Mouse (Mus musculus): ENCODE data around the gene Astn2.

DNA sequence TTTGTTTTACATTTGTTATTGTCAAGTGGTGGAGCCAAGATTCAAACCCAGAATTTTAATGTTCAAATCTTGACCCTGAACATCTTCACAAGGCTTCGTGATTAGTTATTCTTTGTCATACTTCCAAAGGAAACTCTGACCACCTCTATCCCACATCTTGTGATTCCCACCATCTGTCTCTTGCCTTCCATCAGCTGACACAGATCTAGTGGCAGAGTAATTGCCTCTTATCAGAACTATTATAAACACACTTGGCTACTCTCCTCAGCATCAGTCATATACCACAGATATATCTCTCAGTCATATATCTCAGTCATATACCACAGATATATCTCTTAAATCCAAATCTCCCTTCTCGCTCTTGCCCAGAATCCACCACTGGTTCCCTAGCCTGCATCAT is 983.1 kb downstream of the Astn2 start:
- TF ChIP-seq MYOD1 (IDR thresholded peaks at IDR 0.05; ENCODE audit: control insufficient read depth in 1 of 3, insufficient read length in 2 of 3, low read depth in 2 of 3) (no peak), TCF12 (IDR thresholded peaks at IDR 0.05; ENCODE audit: insufficient read depth, poor library complexity, severe bottlenecking) (no peak), POLR2A (IDR thresholded peaks at IDR 0.05; ENCODE audit: insufficient read length, low read depth) (no peak), MAX (IDR thresholded peaks at IDR 0.05; ENCODE audit: low read depth) (no peak), USF1 (IDR thresholded peaks at IDR 0.05; ENCODE audit: low read depth) (no peak), POLR2AphosphoS2 (IDR thresholded peaks at IDR 0.05; ENCODE audit: insufficient read length, low read depth) (no peak), MYOG (IDR thresholded peaks at IDR 0.05; ENCODE audit: control insufficient read depth in 1 of 3, insufficient read depth in 1 of 3, insufficient read length in 2 of 3, low read depth in 2 of 3) (no peak), SRF (IDR thresholded peaks at IDR 0.05; ENCODE audit: control insufficient read depth, insufficient read length, low read depth) (no peak), CEBPB (IDR thresholded peaks at IDR 0.05; ENCODE audit: insufficient read depth, poor library complexity, severe bottlenecking) (no peak), E2F4 (IDR thresholded peaks at IDR 0.05; ENCODE audit: insufficient read depth) (no peak), REST (IDR thresholded peaks at IDR 0.05; ENCODE audit: insufficient read depth, insufficient read length) (no peak)

All from myocyte (in vitro differentiated cells).